Mouse (Mus musculus) heart, embryonic 14.5 days (tissue): ENCODE measurements around the gene Palld. TPM values are rescaled to one million over a fixed set of nuclear protein-coding genes. Genes with fewer than 3 reads are reported as not detected.

Experiments
- ATAC-seq: fragments of 200-750 bp; cut with Nextera tagmentation; 2 replicates; pipeline ENCODE4 v1.8.0; 2017; ENCODE audit warnings: low read depth, moderate TSS enrichment; ENCODE audit not compliant: insufficient number of reproducible peaks, insufficient read depth, low FRiP score
- H3K27ac ChIP-seq, 2 experiments: fragments of 200-500 bp in 1 of 2; fragments of 300-500 bp in 1 of 2; sonication (generic) in 1 of 2; replicated peaks in 1 of 2; 2 replicates each; pipeline ENCODE4 v1.5.1; 2012 to 2014; ENCODE audit warnings: low read depth in 2 of 2, low read length in 2 of 2, control low read depth in 1 of 2, mild to moderate bottlenecking in 1 of 2, mixed read lengths in 1 of 2; ENCODE audit not compliant: control insufficient read depth in 1 of 2, insufficient read depth in 1 of 2
- H3K27me3 ChIP-seq: fragments of 300-500 bp; sonication (generic); 2 replicates; pipeline ENCODE4 v1.6.1; 2014; ENCODE audit warnings: mild to moderate bottlenecking, low read length, control low read depth; ENCODE audit not compliant: control insufficient read depth, insufficient read depth
- H3K36me3 ChIP-seq: fragments of 300-500 bp; sonication (generic); 2 replicates; pipeline ENCODE4 v1.6.1; 2014; ENCODE audit warnings: mild to moderate bottlenecking, control low read depth, low read length, mixed read lengths; ENCODE audit not compliant: control insufficient read depth, insufficient read depth
- H3K4me1 ChIP-seq, 2 experiments: fragments of 200-500 bp in 1 of 2; fragments of 300-500 bp in 1 of 2; sonication (generic) in 1 of 2; 2 replicates each; pipeline ENCODE4 v1.6.1; 2012 to 2014; ENCODE audit warnings: low read length in 2 of 2, control low read depth in 1 of 2, mixed read lengths in 1 of 2; ENCODE audit not compliant: control insufficient read depth in 2 of 2, insufficient read depth in 2 of 2
- H3K4me2 ChIP-seq: fragments of 300-500 bp; sonication (generic); 2 replicates; pipeline ENCODE4 v1.6.1; 2014; ENCODE audit warnings: mild to moderate bottlenecking, low read length
- H3K4me3 ChIP-seq, 2 experiments: fragments of 200-500 bp in 1 of 2; fragments of 300-500 bp in 1 of 2; sonication (generic) in 1 of 2; 2 replicates each; pipeline ENCODE4 v1.5.1; 2012 to 2014; ENCODE audit warnings: low read length in 2 of 2, mild to moderate bottlenecking in 2 of 2, control low read depth in 1 of 2, low read depth in 1 of 2, moderate library complexity in 1 of 2; ENCODE audit not compliant: control insufficient read depth in 1 of 2, insufficient read depth in 1 of 2
- H3K9ac ChIP-seq: fragments of 300-500 bp; sonication (generic); 2 replicates; pipeline ENCODE4 v1.6.1; 2014; ENCODE audit warnings: mild to moderate bottlenecking, low read length
- H3K9me3 ChIP-seq: fragments of 300-500 bp; sonication (generic); 2 replicates; pipeline ENCODE4 v1.6.1; 2016; ENCODE audit warnings: low read length, control low read depth; ENCODE audit not compliant: control insufficient read depth
- WGBS: fragments of 180-500 bp; shearing (Covaris S2); extraction: QIAGEN DNeasy Blood & Tissue Kit; methylation state at CpG from one replicate; pipeline ENCODE4 v1.1.7; 2014; 5-methylcytosine and 5-hydroxymethylcytosine counted together
- polyA plus RNA-seq: library from polyadenylated mRNA; unstranded; fragments of >200 nt; fragmentation: Nextera tagmentation; extraction: Ambion mirVana; gene quantifications from 2 replicates; pipeline ENCODE4 v1.2.1, GENCODE M21; 2014

Gene Palld
- polyA plus RNA-seq, 1 experiment from 2014 or later: 187 TPM

DNA sequence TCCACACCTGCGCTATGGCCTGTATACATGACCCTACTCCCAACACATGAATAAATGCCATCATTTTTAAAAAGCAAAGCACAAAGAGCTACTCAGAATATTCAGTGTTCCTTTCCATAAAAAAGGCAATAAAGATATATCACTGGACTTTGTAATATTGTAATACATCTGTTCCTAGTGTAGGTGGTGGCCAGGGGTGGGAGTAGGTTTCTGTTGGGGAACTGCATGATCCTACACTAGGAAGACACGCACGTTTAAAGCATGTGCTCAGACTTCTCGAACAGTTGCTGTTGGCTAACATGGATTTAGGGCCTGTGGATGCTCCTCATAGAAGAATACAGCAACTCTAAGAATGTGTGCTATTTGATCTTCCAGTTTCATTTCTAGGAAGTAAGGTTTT, 165.0 kb downstream of the Palld start:
- Histone ChIP-seq H3K9ac (no peak overlapping the region), H3K27ac (no peak overlapping the region), H3K27me3 (no peaks in the 10 kb centered on the region), H3K4me1 (peaks cover 2 to 10% of the 10 kb centered on the region in 2 experiments; a peak in 2 of 4 replicates), H3K4me3 (no peak overlapping the region), H3K4me2 (no peak overlapping the region), H3K36me3 (peaks cover 9% of the 10 kb centered on the region), H3K9me3 (no peaks in the 10 kb centered on the region)
- 85% methylated on average over 4 of the region's 4 CpGs for WGBS
- no peak for ATAC-seq

DNA sequence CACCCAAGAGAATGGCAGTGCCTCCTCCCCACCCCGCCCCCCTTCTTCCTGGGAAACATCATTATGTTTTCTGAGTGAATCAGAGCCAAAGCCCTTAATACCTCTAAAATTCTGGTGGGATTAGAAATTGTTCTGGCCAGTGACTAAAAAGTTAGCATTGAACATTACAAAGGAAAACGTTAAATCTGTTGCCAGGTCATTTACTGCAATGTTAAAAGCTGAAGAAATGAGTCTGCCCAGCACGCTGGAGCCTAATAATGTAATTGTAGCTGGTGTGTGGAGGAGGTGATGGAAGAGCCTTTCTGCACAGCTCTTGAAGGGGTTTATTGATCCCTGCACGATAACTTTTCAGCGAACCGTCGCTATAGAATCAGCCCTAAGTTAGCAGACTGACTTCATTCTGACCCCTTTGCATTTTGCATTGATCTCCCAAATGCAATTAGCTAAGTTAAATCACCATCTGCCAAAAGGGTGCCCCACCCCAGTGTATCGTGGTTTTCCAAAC, 165.7 kb downstream of the Palld start:
- no peak for ATAC-seq
- 94% methylated on average over 8 of the region's 8 CpGs for WGBS
- no peaks in the 10 kb centered on the region for H3K9me3 ChIP-seq
- H3K4me1 ChIP-seq: peaks cover 4 to 16% of the 10 kb centered on the region in 2 experiments; a peak in 2 of 4 replicates
- H3K27me3 ChIP-seq: no peaks in the 10 kb centered on the region
- H3K9ac ChIP-seq: no peak overlapping the region
- no peak overlapping the region for H3K4me3 ChIP-seq
- H3K27ac ChIP-seq: no peak overlapping the region
- H3K4me2 ChIP-seq: no peak overlapping the region
- H3K36me3 ChIP-seq: peaks cover 9% of the 10 kb centered on the region

DNA sequence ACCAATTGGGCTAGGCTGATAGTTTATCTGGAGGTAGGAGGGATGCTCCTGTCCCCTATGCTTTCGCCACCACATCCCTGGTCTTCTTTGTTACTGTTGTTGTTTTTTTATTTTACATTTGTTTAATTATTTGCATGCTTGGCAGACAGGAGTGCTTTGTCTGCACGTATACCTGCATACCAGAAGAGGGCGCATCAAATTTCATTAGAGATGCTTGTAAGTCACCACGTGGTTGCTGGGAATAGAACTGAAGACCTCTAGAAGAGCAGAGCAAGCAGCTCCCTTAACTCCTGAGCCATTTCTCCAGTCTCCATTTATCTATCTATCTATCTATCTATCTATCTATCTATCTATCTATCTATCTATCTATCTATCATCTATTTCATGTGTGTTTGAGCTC, 166.4 kb downstream of the Palld start:
- peaks cover 9% of the 10 kb centered on the region for H3K36me3 ChIP-seq
- WGBS: 49% methylated on average over 4 of the region's 4 CpGs
- no peaks in the 10 kb centered on the region for H3K9me3 ChIP-seq
- H3K4me3 ChIP-seq: no peak overlapping the region
- H3K27ac ChIP-seq: no peak overlapping the region
- no peak for ATAC-seq
- no peaks in the 10 kb centered on the region for H3K27me3 ChIP-seq
- H3K4me1 ChIP-seq: peaks cover 7 to 22% of the 10 kb centered on the region in 2 experiments
- H3K9ac ChIP-seq: no peak overlapping the region
- H3K4me2 ChIP-seq: no peak overlapping the region

DNA sequence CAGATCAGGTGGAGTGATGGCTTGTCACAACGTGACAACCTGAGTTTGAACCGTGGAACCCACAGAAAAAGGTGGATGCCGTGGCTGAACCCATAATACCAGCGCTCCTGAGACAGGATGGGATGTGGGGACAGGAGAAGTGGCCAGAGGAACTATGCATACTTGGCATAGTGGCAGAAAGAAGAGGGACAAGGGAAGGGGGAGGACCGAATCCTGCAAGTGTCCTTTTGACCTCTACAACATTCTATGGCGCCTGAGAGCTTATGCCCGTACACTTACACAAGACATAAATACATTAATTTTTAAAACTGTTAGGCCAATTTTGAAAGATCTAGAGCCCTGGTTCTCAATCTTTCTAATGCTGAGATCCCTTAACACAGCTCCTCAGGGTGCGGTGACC, 168.3 kb downstream of the Palld start:
- Histone ChIP-seq H3K4me2 (no peak overlapping the region), H3K27me3 (no peaks in the 10 kb centered on the region), H3K9me3 (no peaks in the 10 kb centered on the region), H3K4me1 (peaks cover 10 to 31% of the 10 kb centered on the region in 2 experiments), H3K4me3 (no peak overlapping the region), H3K36me3 (peaks cover 9% of the 10 kb centered on the region), H3K27ac (peak overlapping the region in 1 of 2 experiments; percentile 61; a peak in 2 of 4 replicates), H3K9ac (no peak overlapping the region)
- 58% methylated on average over 8 of the region's 8 CpGs for WGBS
- ATAC-seq: no peak

DNA sequence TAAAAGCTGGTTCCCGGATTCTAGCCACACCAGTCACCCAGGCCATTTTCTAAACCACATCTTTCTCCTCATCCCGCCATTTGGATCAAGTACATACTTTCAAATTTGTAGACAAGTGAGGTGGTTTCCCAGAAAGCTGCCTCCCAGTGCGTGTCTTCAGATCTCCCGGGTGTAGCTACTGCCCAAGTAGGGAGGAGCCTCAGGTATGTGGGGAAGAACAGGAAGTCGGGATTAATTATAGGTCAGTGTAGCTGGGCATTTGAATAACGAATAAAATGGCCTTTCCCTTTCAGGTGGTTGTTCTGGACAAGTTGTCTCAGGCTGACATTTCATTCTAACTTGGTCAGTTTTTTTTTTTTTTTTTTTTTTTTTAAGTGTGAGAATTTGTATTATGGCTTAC, 170.3 kb downstream of the Palld start:
- WGBS: 71% methylated on average over 6 of the region's 6 CpGs
- Histone ChIP-seq H3K27ac (0 out of 4 replicates have a peak overlapping the region, but pooled peaks of 1 of the 2 experiments have one; percentile 15), H3K4me1 (peaks cover 10 to 38% of the 10 kb centered on the region in 2 experiments), H3K9me3 (no peaks in the 10 kb centered on the region), H3K9ac (no peak overlapping the region), H3K27me3 (no peaks in the 10 kb centered on the region), H3K4me3 (no peak overlapping the region), H3K36me3 (peaks cover 4% of the 10 kb centered on the region; the same call in 1 of the 2 replicates), H3K4me2 (no peak overlapping the region)
- ATAC-seq: no peak

DNA sequence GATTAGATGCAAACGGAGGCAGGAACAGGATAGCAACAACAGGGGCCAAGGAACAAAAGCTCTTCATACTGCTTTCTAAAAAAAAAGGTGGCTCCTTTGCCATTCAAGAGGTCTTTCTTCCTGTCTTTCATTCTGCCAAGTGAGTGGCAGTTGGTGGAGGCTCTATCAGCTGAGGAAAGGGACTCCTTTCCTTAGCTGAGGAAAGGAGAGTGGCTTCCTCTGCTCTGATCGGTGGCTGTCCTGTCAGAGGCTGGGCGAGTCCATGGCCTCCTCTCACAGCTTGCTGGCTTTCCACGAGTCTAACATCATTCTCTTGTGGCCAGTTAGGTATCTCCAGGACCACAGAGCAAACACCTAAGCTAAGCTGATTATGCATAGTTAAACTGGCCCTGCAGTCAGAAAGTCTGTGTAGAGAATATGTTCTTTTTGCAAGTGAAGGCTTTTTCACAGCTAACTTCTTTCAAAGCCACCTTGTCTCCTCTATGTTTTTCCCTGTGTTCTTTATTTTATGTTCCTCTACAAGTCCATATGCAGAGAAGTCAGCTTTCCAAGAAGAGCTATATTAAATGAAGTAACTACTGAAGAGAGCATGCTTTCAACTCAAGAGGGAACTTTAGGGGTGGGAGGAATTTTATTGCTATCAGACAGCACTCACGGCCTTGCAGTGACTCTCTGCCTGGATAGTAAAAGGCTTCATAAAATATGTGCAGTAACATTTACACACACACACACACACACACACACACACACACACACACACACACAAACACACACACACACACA, 171.0 kb downstream of the Palld start:
- no peaks in the 10 kb centered on the region for H3K27me3 ChIP-seq
- no peak overlapping the region for H3K4me3 ChIP-seq
- H3K4me1 ChIP-seq: peaks cover 12 to 45% of the 10 kb centered on the region in 2 experiments
- no peak overlapping the region for H3K9ac ChIP-seq
- WGBS: 40% methylated on average over 5 of the region's 5 CpGs
- H3K27ac ChIP-seq: peak overlapping the region; percentile 5 to 15; a peak in 1 of 4 replicates
- H3K9me3 ChIP-seq: no peaks in the 10 kb centered on the region
- peaks cover 4% of the 10 kb centered on the region; the same call in 1 of the 2 replicates for H3K36me3 ChIP-seq
- no peak for ATAC-seq
- no peak overlapping the region for H3K4me2 ChIP-seq

DNA sequence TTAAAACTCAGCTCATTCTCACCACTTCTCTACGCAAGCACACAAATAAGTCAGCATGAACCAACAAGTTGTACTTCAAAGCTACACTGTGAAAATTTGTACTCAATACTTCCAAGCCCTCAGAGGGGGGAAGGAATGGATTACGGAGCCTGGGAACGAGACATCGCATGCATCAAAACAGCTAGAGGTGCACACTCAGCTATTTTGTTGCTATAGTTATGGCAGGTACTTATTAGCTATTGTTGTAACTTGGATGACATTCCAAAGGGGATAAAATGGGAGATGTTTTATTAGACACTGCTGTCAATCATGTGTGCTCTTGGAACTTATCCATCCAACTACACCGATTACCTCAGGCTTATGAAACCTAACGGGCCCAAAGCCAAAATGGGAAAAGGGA, 171.8 kb downstream of the Palld start:
- no peaks in the 10 kb centered on the region for H3K27me3 ChIP-seq
- no peak overlapping the region for H3K9ac ChIP-seq
- 73% methylated on average over 6 of the region's 6 CpGs for WGBS
- peaks cover 12 to 53% of the 10 kb centered on the region in 2 experiments for H3K4me1 ChIP-seq
- no peaks in the 10 kb centered on the region for H3K9me3 ChIP-seq
- H3K27ac ChIP-seq: peak overlapping the region in 1 of 2 experiments; percentile 15; a peak in 1 of 4 replicates
- peaks cover 4% of the 10 kb centered on the region; the same call in 1 of the 2 replicates for H3K36me3 ChIP-seq
- no peak for ATAC-seq
- no peak overlapping the region for H3K4me3 ChIP-seq
- no peak overlapping the region for H3K4me2 ChIP-seq
